Mouse (Mus musculus): ENCODE measurements around the gene Astn2. TPM values are rescaled to one million over a fixed set of nuclear protein-coding genes. Genes with fewer than 3 reads are reported as not detected.

The Astn2 gene
- polyA plus RNA-seq, 1 experiment from 2014 or later: 0.24 TPM

GRCm38 (mm10) chr4:66169485-66169884 lies 234.9 kb downstream of the Astn2 start:
- H3K9me3 ChIP-seq (replicated peaks; ENCODE audit: low read length): no peaks in the 10 kb centered on the region
- no peak for ATAC-seq (replicated peaks; ENCODE audit: low FRiP score, low read depth)
- TF ChIP-seq CTCF (IDR thresholded peaks at IDR 0.05; ENCODE audit: low read depth): no peak
- DNase-seq (ENCODE audit: low spot score): no peak
- H3K36me3 ChIP-seq (ENCODE audit: insufficient read depth, low read length): no peaks in the 10 kb centered on the region
- H3K9ac ChIP-seq (ENCODE audit: low read depth, low read length): no peak overlapping the region
- 53% methylated on average over 2 of the region's 2 CpGs for WGBS
- no peaks in the 10 kb centered on the region for H3K4me1 ChIP-seq (replicated peaks; ENCODE audit: insufficient read depth, low read length)
- H3K4me2 ChIP-seq (ENCODE audit: low read length): no peak overlapping the region
- H3K27me3 ChIP-seq (ENCODE audit: insufficient read depth, low read length): no peaks in the 10 kb centered on the region
- no peak overlapping the region for H3K27ac ChIP-seq
- no peak overlapping the region for H3K4me3 ChIP-seq (replicated peaks; ENCODE audit: low read depth, low read length)

- 76% methylated on average over 3 of the region's 3 CpGs for WGBS
- H3K9ac ChIP-seq (ENCODE audit: low read depth, low read length): no peak overlapping the region
- no peaks in the 10 kb centered on the region for H3K27me3 ChIP-seq (ENCODE audit: insufficient read depth, low read length)
- TF ChIP-seq CTCF (IDR thresholded peaks at IDR 0.05; ENCODE audit: low read depth): no peak
- ATAC-seq (replicated peaks; ENCODE audit: low FRiP score, low read depth): no peak
- H3K27ac ChIP-seq: no peak overlapping the region
- no peaks in the 10 kb centered on the region for H3K9me3 ChIP-seq (replicated peaks; ENCODE audit: low read length)
- H3K4me2 ChIP-seq (ENCODE audit: low read length): no peak overlapping the region
- no peaks in the 10 kb centered on the region for H3K4me1 ChIP-seq (replicated peaks; ENCODE audit: insufficient read depth, low read length)
- no peak for DNase-seq (ENCODE audit: low spot score)
- no peak overlapping the region for H3K4me3 ChIP-seq (replicated peaks; ENCODE audit: low read depth, low read length)
- no peaks in the 10 kb centered on the region for H3K36me3 ChIP-seq (ENCODE audit: insufficient read depth, low read length)
Observed at GRCm38 (mm10) chr4:66158714-66159113, 245.7 kb downstream of the Astn2 start.

- DNase-seq (ENCODE audit: low spot score) (no peak), ATAC-seq (replicated peaks; ENCODE audit: low FRiP score, low read depth) (no peak)
- Histone ChIP-seq H3K4me3 (replicated peaks; ENCODE audit: low read depth, low read length) (no peak overlapping the region), H3K36me3 (ENCODE audit: insufficient read depth, low read length) (no peaks in the 10 kb centered on the region), H3K4me1 (replicated peaks; ENCODE audit: insufficient read depth, low read length) (no peaks in the 10 kb centered on the region), H3K4me2 (ENCODE audit: low read length) (no peak overlapping the region), H3K27me3 (ENCODE audit: insufficient read depth, low read length) (no peaks in the 10 kb centered on the region), H3K27ac (no peak overlapping the region), H3K9me3 (replicated peaks; ENCODE audit: low read length) (no peaks in the 10 kb centered on the region), H3K9ac (ENCODE audit: low read depth, low read length) (no peak overlapping the region)
- 30% methylated on average over 3 of the region's 3 CpGs for WGBS
- TF ChIP-seq CTCF (IDR thresholded peaks at IDR 0.05; ENCODE audit: low read depth): no peak
Observed at GRCm38 (mm10) chr4:66157439-66158113, 246.8 kb downstream of the Astn2 start.

GRCm38 (mm10) chr4:66146546-66146945 lies 257.9 kb downstream of the Astn2 start:
- Histone ChIP-seq H3K36me3 (ENCODE audit: insufficient read depth, low read length) (no peaks in the 10 kb centered on the region), H3K9ac (ENCODE audit: low read depth, low read length) (no peak overlapping the region), H3K27me3 (ENCODE audit: insufficient read depth, low read length) (no peaks in the 10 kb centered on the region), H3K4me3 (replicated peaks; ENCODE audit: low read depth, low read length) (no peak overlapping the region), H3K9me3 (replicated peaks; ENCODE audit: low read length) (no peaks in the 10 kb centered on the region), H3K4me1 (replicated peaks; ENCODE audit: insufficient read depth, low read length) (no peaks in the 10 kb centered on the region), H3K27ac (no peak overlapping the region), H3K4me2 (ENCODE audit: low read length) (no peak overlapping the region)
- DNase-seq (ENCODE audit: low spot score) (no peak), ATAC-seq (replicated peaks; ENCODE audit: low FRiP score, low read depth) (no peak)
- WGBS: 91% methylated on average over 5 of the region's 5 CpGs
- no peak for TF ChIP-seq CTCF (IDR thresholded peaks at IDR 0.05; ENCODE audit: low read depth)

GRCm38 (mm10) chr4:66126181-66126580 lies 278.2 kb downstream of the Astn2 start:
- Histone ChIP-seq H3K4me2 (ENCODE audit: low read length) (no peak overlapping the region), H3K4me1 (replicated peaks; ENCODE audit: insufficient read depth, low read length) (no peaks in the 10 kb centered on the region), H3K4me3 (replicated peaks; ENCODE audit: low read depth, low read length) (no peak overlapping the region), H3K27ac (no peak overlapping the region), H3K9me3 (replicated peaks; ENCODE audit: low read length) (no peaks in the 10 kb centered on the region), H3K9ac (ENCODE audit: low read depth, low read length) (no peak overlapping the region), H3K27me3 (ENCODE audit: insufficient read depth, low read length) (no peaks in the 10 kb centered on the region), H3K36me3 (ENCODE audit: insufficient read depth, low read length) (no peaks in the 10 kb centered on the region)
- TF ChIP-seq CTCF (IDR thresholded peaks at IDR 0.05; ENCODE audit: low read depth): no peak
- ATAC-seq (replicated peaks; ENCODE audit: low FRiP score, low read depth) (no peak), DNase-seq (ENCODE audit: low spot score) (no peak)
- 51% methylated on average over 3 of the region's 3 CpGs for WGBS

GRCm38 (mm10) chr4:66122766-66123358 lies 281.5 kb downstream of the Astn2 start:
- Histone ChIP-seq H3K27me3 (ENCODE audit: insufficient read depth, low read length) (no peaks in the 10 kb centered on the region), H3K9me3 (replicated peaks; ENCODE audit: low read length) (no peaks in the 10 kb centered on the region), H3K4me1 (replicated peaks; ENCODE audit: insufficient read depth, low read length) (no peaks in the 10 kb centered on the region), H3K4me3 (replicated peaks; ENCODE audit: low read depth, low read length) (no peak overlapping the region), H3K36me3 (ENCODE audit: insufficient read depth, low read length) (no peaks in the 10 kb centered on the region), H3K9ac (ENCODE audit: low read depth, low read length) (no peak overlapping the region), H3K27ac (no peak overlapping the region), H3K4me2 (ENCODE audit: low read length) (no peak overlapping the region)
- DNase-seq (ENCODE audit: low spot score): no peak
- WGBS: 84% methylated on average over 7 of the region's 7 CpGs
- no peak for ATAC-seq (replicated peaks; ENCODE audit: low FRiP score, low read depth)
- no peak for TF ChIP-seq CTCF (IDR thresholded peaks at IDR 0.05; ENCODE audit: low read depth)

Measured in kidney, postnatal 0 days (tissue).